Mouse (Mus musculus) heart, adult 2 months (tissue): ENCODE results near the gene Lrrc71.

Experiments used
- CTCF ChIP-seq: fragments of 200-600 bp; IDR thresholded peaks from 2 replicates; pipeline ENCODE4 v1.8.1; 2022; ENCODE audit warnings: antibody characterized with exemption, mild to moderate bottlenecking, moderate library complexity
- EP300 ChIP-seq: fragments of 200-500 bp; IDR thresholded peaks from 2 replicates; pipeline ENCODE4 v1.6.1; 2011; ENCODE audit warnings: low read depth, low read length, control low read depth; ENCODE audit not compliant: insufficient read depth
- POLR2A ChIP-seq: fragments of 200-500 bp; IDR thresholded peaks from 2 replicates; pipeline ENCODE4 v1.6.1; 2011; ENCODE audit warnings: mild to moderate bottlenecking, low read depth, low read length, control low read depth; ENCODE audit not compliant: insufficient read depth

GRCm38 (mm10) chr3:87766284-87766667 is 17.9 kb upstream of the Lrrc71 start:
- TF ChIP-seq CTCF (no peak), EP300 (no peak), POLR2A (no peak)
